Comparison of ENCODE assay signal across 8 mouse cellular contexts in the genomic region with DNA sequence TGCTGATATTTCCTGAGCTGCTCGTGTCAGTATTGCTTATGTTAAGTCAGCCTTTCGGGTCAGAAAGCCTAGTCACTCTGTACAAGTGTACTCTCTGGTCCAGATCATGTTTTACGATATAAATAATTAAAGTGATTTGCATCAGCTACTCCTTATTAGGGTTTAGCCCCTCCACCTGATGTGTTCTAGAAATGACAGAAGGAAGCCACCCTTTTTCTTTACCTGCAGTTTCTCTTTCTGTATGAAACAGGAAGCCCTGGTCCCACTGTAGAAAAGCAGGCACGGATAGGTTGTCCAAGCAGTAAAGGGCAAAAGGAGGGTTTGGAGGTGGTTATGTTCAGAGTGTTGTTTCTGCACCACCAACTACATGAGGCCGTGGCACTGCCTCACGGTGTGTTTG. TPM values are rescaled to one million over a fixed set of nuclear protein-coding genes. Genes with fewer than 3 reads are reported as not detected.
DNase-seq lines count a peak whose midpoint lies in the region; ATAC-seq and TF ChIP-seq lines count a peak whose summit lies in the region.

No protein-coding gene starts in this region.

- H3K36me3 ChIP-seq in embryonic facial prominence, embryonic 12.5 days = peaks cover 45% of the 10 kb centered on the region
- peaks cover 49% of the 10 kb centered on the region for H3K36me3 ChIP-seq in intestine, postnatal 0 days (ENCODE audit: control insufficient read depth, insufficient read depth)
- H3K36me3 ChIP-seq in neural tube, embryonic 14.5 days (ENCODE audit: control insufficient read depth, insufficient read depth, low read length) = peaks cover 27% of the 10 kb centered on the region

- intact Hi-C loops in left cerebral cortex, adult 2 months (cut with DNase I) = no loop called here
- intact Hi-C loops in left cerebral cortex, postnatal 36 days (cut with DNase I) = loop anchor here (10.0 kb wide), 1 partner anchor 261 kb away; a partner anchor contains a TSS

- 76% methylated on average over 6 of the region's 6 CpGs for WGBS in embryonic facial prominence, embryonic 12.5 days
- WGBS in intestine, postnatal 0 days = 73% methylated on average over 6 of the region's 6 CpGs
- 80% methylated on average over 6 of the region's 6 CpGs for WGBS in neural tube, embryonic 14.5 days

- H3K4me3 ChIP-seq in left cerebral cortex, adult 2 months = peak overlapping the region; percentile 70
- peak overlapping the region; percentile 72 for H3K4me3 ChIP-seq in embryonic facial prominence, embryonic 12.5 days
- peak overlapping the region; percentile 82 for H3K4me3 ChIP-seq in intestine, postnatal 0 days (ENCODE audit: low read depth, low read length)
- H3K4me3 ChIP-seq in neural tube, embryonic 14.5 days (ENCODE audit: low read depth, low read length) = peak overlapping the region; percentile 82; the same call in 1 of the 2 replicates

- no peak overlapping the region for H3K27ac ChIP-seq in left cerebral cortex, adult 2 months
- no peak overlapping the region for H3K27ac ChIP-seq in embryonic facial prominence, embryonic 12.5 days
- no peak overlapping the region for H3K27ac ChIP-seq in intestine, postnatal 0 days (ENCODE audit: low read depth, low read length)
- H3K27ac ChIP-seq in neural tube, embryonic 14.5 days (ENCODE audit: low read depth, low read length) = no peak overlapping the region

- H3K4me2 ChIP-seq in embryonic facial prominence, embryonic 12.5 days (replicated peaks) = peak overlapping the region; percentile 68
- H3K4me2 ChIP-seq in intestine, postnatal 0 days (replicated peaks; ENCODE audit: low read depth) = peak overlapping the region; percentile 76
- peak overlapping the region; percentile 85 for H3K4me2 ChIP-seq in neural tube, embryonic 14.5 days (ENCODE audit: low read depth, low read length)

- TF ChIP-seq CTCF in left cerebral cortex, adult 2 months (IDR thresholded peaks at IDR 0.05) = no peak
- no peak for TF ChIP-seq CTCF in intestine, postnatal 0 days (IDR thresholded peaks at IDR 0.05; ENCODE audit: low read depth)

- peaks cover 7% of the 10 kb centered on the region for H3K4me1 ChIP-seq in embryonic facial prominence, embryonic 12.5 days
- peaks cover 5% of the 10 kb centered on the region; the same call in 1 of the 2 replicates for H3K4me1 ChIP-seq in intestine, postnatal 0 days (replicated peaks; ENCODE audit: control insufficient read depth, insufficient read depth, low read length)
- H3K4me1 ChIP-seq in neural tube, embryonic 14.5 days (ENCODE audit: control insufficient read depth, insufficient read depth, low read length) = peaks cover 10% of the 10 kb centered on the region; the same call in 1 of the 2 replicates

- no peaks in the 10 kb centered on the region for H3K9me3 ChIP-seq in embryonic facial prominence, embryonic 12.5 days
- no peaks in the 10 kb centered on the region for H3K9me3 ChIP-seq in intestine, postnatal 0 days (ENCODE audit: control insufficient read depth)
- H3K9me3 ChIP-seq in neural tube, embryonic 14.5 days (ENCODE audit: control insufficient read depth, low read length) = no peaks in the 10 kb centered on the region

- peak overlapping the region; percentile 90; the same call in 1 of the 2 replicates for H3K9ac ChIP-seq in embryonic facial prominence, embryonic 12.5 days
- H3K9ac ChIP-seq in intestine, postnatal 0 days (ENCODE audit: low read depth, low read length) = no peak overlapping the region
- no peak overlapping the region; the same call in 1 of the 2 replicates for H3K9ac ChIP-seq in neural tube, embryonic 14.5 days (replicated peaks; ENCODE audit: low read depth, low read length)

- no peak for ATAC-seq in embryonic facial prominence, embryonic 12.5 days (ENCODE audit: insufficient number of reproducible peaks, insufficient read depth, low FRiP score, low TSS enrichment)
- ATAC-seq in intestine, postnatal 0 days = no peak
- no peak for ATAC-seq in neural tube, embryonic 14.5 days (ENCODE audit: low read depth)

- no peak for DNase-seq in left cerebral cortex, adult 2 months (ENCODE audit: extremely low spot score in 1 of 2, low spot score in 2 of 2)
- DNase-seq in left cerebral cortex, postnatal 36 days (ENCODE audit: low spot score in 2 of 2) = no peak
- DNase-seq in layer of hippocampus, postnatal 10 days (ENCODE audit: low spot score in 2 of 2) = no peak
- DNase-seq in right cerebral cortex, postnatal 4 days = no peak
- no peak for DNase-seq in urinary bladder, postnatal 10 days (ENCODE audit: low spot score)

- H3K27me3 ChIP-seq in embryonic facial prominence, embryonic 12.5 days = no peaks in the 10 kb centered on the region
- H3K27me3 ChIP-seq in intestine, postnatal 0 days (replicated peaks; ENCODE audit: control insufficient read depth, insufficient read depth, low read length) = no peaks in the 10 kb centered on the region
- no peaks in the 10 kb centered on the region for H3K27me3 ChIP-seq in neural tube, embryonic 14.5 days (ENCODE audit: control insufficient read depth, insufficient read depth, low read length)

RNA-seq across cellular contexts. Expression of a gene that starts 1.5 kb away (rescaled TPM):
- total RNA-seq in left cerebral cortex, adult 2 months (2021) = 10 to 100 TPM; 26.1 to 28.4 TPM
- 10 to 100 TPM; 20.8 to 28.1 TPM for total RNA-seq in left cerebral cortex, postnatal 36 days (2021)
- 12.8 and 14.6 TPM in 2 replicates for polyA plus RNA-seq in embryonic facial prominence, embryonic 12.5 days (2016; fragmentation: Nextera tagmentation; extraction: Ambion mirVana)
- 10.4 and 11.5 TPM in 2 replicates for polyA plus RNA-seq in intestine, postnatal 0 days (2015; fragmentation: Nextera tagmentation; extraction: Ambion mirVana)
- 10.2 and 11.9 TPM in 2 replicates for polyA plus RNA-seq in neural tube, embryonic 14.5 days (2014; fragmentation: Nextera tagmentation; extraction: Ambion mirVana)
- 10 to 100 TPM; 20.6 to 24.1 TPM for total RNA-seq in layer of hippocampus, postnatal 10 days (2021)

RNA-seq across cellular contexts. Expression of a gene that starts 47.1 kb away (rescaled TPM):
- 10 to 100 TPM; 29.8 to 33.8 TPM for total RNA-seq in left cerebral cortex, adult 2 months (2021)
- 10 to 100 TPM; 31.4 to 35.2 TPM for total RNA-seq in left cerebral cortex, postnatal 36 days (2021)
- polyA plus RNA-seq in embryonic facial prominence, embryonic 12.5 days (2016; fragmentation: Nextera tagmentation; extraction: Ambion mirVana) = 42.3 and 45.2 TPM in 2 replicates
- 19.9 and 22.7 TPM in 2 replicates for polyA plus RNA-seq in intestine, postnatal 0 days (2015; fragmentation: Nextera tagmentation; extraction: Ambion mirVana)
- polyA plus RNA-seq in neural tube, embryonic 14.5 days (2014; fragmentation: Nextera tagmentation; extraction: Ambion mirVana) = 48.8 and 51.4 TPM in 2 replicates
- 10 to 100 TPM; 24.5 to 26.6 TPM for total RNA-seq in layer of hippocampus, postnatal 10 days (2021)

RNA-seq across cellular contexts. Expression of a gene that starts 47.6 kb away (rescaled TPM):
- 10 to 100 TPM; 66.6 to 74.8 TPM for total RNA-seq in left cerebral cortex, adult 2 months (2021)
- 10 to 100 TPM; 75.1 to 84.6 TPM for total RNA-seq in left cerebral cortex, postnatal 36 days (2021)
- polyA plus RNA-seq in embryonic facial prominence, embryonic 12.5 days (2016; fragmentation: Nextera tagmentation; extraction: Ambion mirVana) = 62.6 and 62.8 TPM in 2 replicates
- 58.8 and 59.4 TPM in 2 replicates for polyA plus RNA-seq in intestine, postnatal 0 days (2015; fragmentation: Nextera tagmentation; extraction: Ambion mirVana)
- 86.5 and 104 TPM in 2 replicates for polyA plus RNA-seq in neural tube, embryonic 14.5 days (2014; fragmentation: Nextera tagmentation; extraction: Ambion mirVana)
- total RNA-seq in layer of hippocampus, postnatal 10 days (2021) = 100 to 1,000 TPM; 107 to 115 TPM

RNA-seq across cellular contexts. Expression of a gene that starts 58.6 kb away (rescaled TPM):
- 10 to 100 TPM; 53.7 to 55.3 TPM for total RNA-seq in left cerebral cortex, adult 2 months (2021)
- 10 to 100 TPM; 48.4 to 58.0 TPM for total RNA-seq in left cerebral cortex, postnatal 36 days (2021)
- polyA plus RNA-seq in embryonic facial prominence, embryonic 12.5 days (2016; fragmentation: Nextera tagmentation; extraction: Ambion mirVana) = 1.4 and 2.2 TPM in 2 replicates
- 0.17 and 0.24 TPM in 2 replicates for polyA plus RNA-seq in intestine, postnatal 0 days (2015; fragmentation: Nextera tagmentation; extraction: Ambion mirVana)
- 16.5 and 19.0 TPM in 2 replicates for polyA plus RNA-seq in neural tube, embryonic 14.5 days (2014; fragmentation: Nextera tagmentation; extraction: Ambion mirVana)
- total RNA-seq in layer of hippocampus, postnatal 10 days (2021) = 10 to 100 TPM; 43.5 to 48.3 TPM
